Mouse (Mus musculus) erythroblast, embryonic 14.5 days (primary cell): ENCODE measurements at regions not wholly inside any gene's neighbourhood (a gene's known extent, or its start where the extent isn't known, plus 50 kb on each side); places are given as distances from the start of the nearest gene placed in this dataset.

Experiments
- GATA1 ChIP-seq: IDR thresholded peaks from 2 replicates; pipeline ENCODE4 v1.6.1; 2012; ENCODE audit warnings: low read length, inconsistent platforms, mixed read lengths
- TAL1 ChIP-seq: IDR thresholded peaks from 3 replicates; pipeline ENCODE4 v1.6.1; 2012; ENCODE audit warnings: low read length, inconsistent platforms, mixed read lengths

DNA sequence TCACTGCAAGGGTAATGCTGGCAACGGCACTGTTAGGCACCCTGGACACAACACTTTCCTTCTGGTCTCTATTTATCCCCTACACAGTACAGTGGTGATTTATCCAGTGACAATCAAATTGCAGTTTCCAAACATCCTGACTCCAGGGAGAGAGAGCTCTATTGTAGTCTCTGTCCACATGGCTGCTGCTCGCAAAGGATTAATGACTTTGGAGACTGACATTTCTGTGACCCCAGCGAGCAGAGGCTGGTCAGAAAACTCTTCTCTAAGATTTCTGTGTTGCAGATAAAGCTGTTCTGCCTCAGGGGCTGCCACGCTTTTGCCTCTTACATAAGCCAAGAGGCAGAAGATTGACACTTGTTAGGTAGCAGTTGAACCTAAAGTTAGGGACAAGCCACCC is 83.6 kb upstream of the Nck2 start:
- no peak for TF ChIP-seq GATA1
- no peak for TF ChIP-seq TAL1
